Mouse (Mus musculus) G1E-ER4 (cell line): ENCODE data around the gene 4930556J24Rik. TPM values are rescaled to one million over a fixed set of nuclear protein-coding genes. Genes with fewer than 3 reads are reported as not detected.

Experiments
- GATA1 ChIP-seq: IDR thresholded peaks from one replicate; pipeline ENCODE4 v1.8.0; 2012; ENCODE audit warnings: low read length, inconsistent platforms
- polyA plus RNA-seq: library from polyadenylated mRNA; stranded (reverse); fragments of >175 nt; gene quantifications from 2 replicates; pipeline ENCODE4 v1.2.3, GENCODE M21; 2012

The 4930556J24Rik gene
- not detected in 2 replicates for polyA plus RNA-seq

GRCm38 (mm10) chr11:3976678-3977077 is at the start of gene 4930556J24Rik:
Gene 4930556J24Rik (minus strand): TSS chr11:3976778.
- no peak for TF ChIP-seq GATA1

- no peak for TF ChIP-seq GATA1
Observed at GRCm38 (mm10) chr11:4023321-4023720, 46.7 kb upstream of the 4930556J24Rik start.

- TF ChIP-seq GATA1, result no peak
Observed at GRCm38 (mm10) chr11:4012616-4013015, 36.0 kb upstream of the 4930556J24Rik start.

GRCm38 (mm10) chr11:4006462-4006861 is 29.9 kb upstream of the 4930556J24Rik start:
- TF ChIP-seq GATA1, result no peak

DNA sequence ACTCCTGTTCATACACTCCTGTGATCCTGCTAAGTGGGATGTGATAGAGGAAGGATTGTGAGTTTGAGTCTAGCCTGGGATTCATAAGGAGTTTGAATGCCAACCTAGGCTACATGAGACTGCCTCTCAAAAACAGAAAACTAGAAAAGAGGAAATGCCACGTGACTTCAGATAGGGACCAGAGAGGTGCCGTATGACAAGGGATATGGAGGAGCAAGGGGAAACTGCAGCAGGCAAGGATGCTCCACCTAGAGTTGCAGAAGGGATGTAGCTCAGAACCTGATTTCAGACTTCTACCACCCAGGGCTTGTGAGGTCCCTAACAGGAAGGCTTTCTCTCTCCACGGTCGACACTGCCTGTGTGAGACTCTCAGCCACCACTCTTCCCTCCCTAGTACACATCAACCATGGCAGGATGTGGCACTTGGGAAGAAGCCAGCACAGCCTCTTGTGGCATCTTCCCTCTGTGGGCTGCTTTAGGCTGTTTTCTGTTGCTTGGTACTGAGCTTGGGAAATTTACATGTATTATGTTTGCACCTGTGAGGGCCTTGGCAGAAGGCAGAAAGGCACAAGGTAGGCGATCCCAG is 28.7 kb upstream of the 4930556J24Rik start:
- no peak for TF ChIP-seq GATA1

- TF ChIP-seq GATA1, result no peak
Observed at GRCm38 (mm10) chr11:4001603-4002002, 25.0 kb upstream of the 4930556J24Rik start.

DNA sequence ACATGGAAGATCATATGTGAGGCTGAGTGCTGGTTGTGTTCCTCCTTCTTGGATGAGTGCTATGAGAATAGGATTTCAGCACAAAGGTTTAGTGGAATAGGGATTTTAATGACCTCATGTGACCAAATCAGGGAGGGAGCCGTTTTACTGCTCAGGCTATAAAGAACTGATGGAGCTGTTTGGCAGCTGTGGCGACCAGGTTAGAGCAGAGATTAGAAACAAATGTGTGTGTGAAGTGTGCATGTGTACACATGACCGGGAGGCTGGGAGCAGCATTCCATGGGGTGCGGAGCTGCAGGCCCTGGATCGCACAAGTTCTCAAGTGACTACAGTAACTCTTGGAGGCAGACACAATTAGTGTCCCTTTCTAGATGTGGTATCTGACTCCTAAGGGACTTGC is 23.0 kb upstream of the 4930556J24Rik start:
- TF ChIP-seq GATA1, result no peak

DNA sequence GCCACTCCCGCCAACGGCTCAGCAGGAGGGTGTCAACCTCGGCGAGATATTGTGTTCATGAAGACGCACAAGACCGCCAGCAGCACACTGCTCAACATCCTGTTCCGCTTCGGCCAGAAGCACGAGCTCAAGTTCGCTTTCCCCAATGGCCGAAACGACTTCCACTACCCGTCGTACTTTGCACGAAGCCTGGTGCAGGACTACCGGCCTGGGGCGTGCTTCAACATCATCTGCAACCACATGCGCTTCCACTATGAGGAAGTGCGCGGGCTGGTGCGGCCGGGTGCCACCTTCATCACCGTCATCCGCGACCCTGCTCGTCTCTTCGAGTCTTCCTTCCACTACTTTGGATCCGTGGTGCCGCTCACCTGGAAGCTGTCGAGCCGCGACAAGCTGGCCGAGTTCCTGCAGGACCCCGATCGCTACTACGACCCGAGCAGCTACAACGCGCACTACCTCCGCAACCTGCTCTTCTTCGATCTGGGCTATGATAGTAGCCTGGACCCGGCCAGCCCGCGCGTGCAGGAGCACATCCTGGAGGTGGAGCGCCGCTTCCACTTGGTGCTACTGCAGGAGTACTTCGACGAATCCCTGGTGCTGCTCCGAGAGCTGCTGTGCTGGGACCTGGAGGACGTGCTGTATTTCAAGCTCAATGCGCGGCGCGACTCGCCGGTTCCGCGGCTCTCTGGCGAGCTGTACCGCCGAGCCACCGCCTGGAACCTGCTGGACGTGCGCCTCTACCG is 21.6 kb upstream of the 4930556J24Rik start:
- no peak for TF ChIP-seq GATA1

DNA sequence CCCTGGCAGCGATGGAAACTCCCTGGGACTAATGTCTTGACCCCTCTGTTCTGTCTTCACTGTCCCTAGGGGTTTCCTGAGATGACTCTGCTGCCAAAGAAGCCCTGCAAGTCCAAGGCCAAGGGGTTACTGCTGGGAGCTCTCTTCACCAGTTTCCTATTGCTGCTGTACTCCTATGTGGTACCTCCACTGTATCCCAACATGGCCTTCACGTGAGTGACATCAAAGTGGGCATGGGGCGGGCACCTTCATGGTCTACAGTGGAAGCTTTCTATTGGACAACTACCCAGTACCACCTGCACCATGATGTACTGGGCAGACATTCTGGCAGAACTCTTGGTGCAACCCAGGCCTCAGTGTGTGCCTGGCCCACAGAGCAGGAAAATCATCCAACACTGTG is 20.3 kb upstream of the 4930556J24Rik start:
- no peak for TF ChIP-seq GATA1

GRCm38 (mm10) chr11:3995511-3995910 is 18.9 kb upstream of the 4930556J24Rik start:
- no peak for TF ChIP-seq GATA1

DNA sequence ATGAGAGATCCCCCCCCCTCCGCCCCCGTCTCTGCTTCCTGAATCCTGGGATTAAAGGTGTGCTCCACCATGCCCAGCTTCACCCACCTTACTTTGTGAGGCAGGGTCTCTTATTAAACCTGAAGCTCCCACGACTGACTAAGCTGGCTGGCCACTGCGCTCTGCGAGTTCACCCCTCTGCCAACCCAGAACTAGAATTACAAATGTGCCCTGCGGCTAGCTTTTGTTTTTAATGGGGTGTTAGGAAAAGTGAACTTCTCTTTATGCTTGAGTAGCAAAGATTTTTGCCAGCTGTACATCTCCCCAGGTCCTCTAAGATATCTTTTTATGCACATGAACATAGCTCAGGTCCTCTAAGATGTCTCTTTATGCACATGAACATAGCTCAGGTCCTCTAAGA is 17.3 kb upstream of the 4930556J24Rik start:
- TF ChIP-seq GATA1, result no peak

DNA sequence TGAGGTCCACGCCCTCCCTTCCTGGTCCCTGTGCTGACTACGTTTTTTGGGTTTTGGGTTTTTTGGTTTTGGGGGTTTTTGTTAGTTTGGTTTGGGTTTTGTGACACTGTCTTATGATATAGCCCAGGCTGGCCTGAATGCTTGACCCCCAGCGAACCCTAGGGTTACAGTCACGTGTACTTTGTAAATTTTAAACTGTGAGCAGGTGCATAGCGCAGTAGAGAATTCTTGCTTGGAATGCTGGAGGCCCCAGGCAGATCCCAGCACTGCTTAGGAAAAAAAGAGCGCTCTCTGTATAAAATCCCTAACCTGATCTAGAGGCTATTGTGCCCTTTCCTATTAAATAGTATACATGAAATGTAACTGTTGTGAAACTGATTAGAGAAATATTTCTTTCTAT is 16.6 kb upstream of the 4930556J24Rik start:
- TF ChIP-seq GATA1, result no peak

- TF ChIP-seq GATA1, result no peak
Observed at GRCm38 (mm10) chr11:3989748-3990147, 13.2 kb upstream of the 4930556J24Rik start.

- TF ChIP-seq GATA1, result no peak
Observed at GRCm38 (mm10) chr11:3983863-3984745, 7.5 kb upstream of the 4930556J24Rik start.

- TF ChIP-seq GATA1, result no peak
Observed at GRCm38 (mm10) chr11:3983291-3983862, 6.8 kb upstream of the 4930556J24Rik start, which contains the start of gene Gal3st1. Gene Gal3st1 (plus strand): TSS chr11:3983636.
